Mouse (Mus musculus) skeletal muscle tissue, adult 2 months (tissue): Measurements from ENCODE around the gene Prss1.
"Not testable (repeated sequence)": the region's sequence is repeated elsewhere in the genome, so short reads cannot be mapped to it uniquely, and the experiment has no call there.

Source experiments
- DNase-seq: peaks from one replicate; pipeline ENCODE4 v3.0.0-alpha.2; 2012; ENCODE audit warnings: low read depth, low spot score

The Prss1 gene

GRCm38 (mm10) chr6:41458632-41459031 is at the start of gene Prss1:
Prss1 (plus strand) TSS chr6:41458932.
- DNase-seq, result not testable (repeated sequence)

GRCm38 (mm10) chr6:41442261-41442660 is 16.5 kb upstream of the Prss1 start:
- DNase-seq, result not testable (repeated sequence)

GRCm38 (mm10) chr6:41446045-41446444 is 12.7 kb upstream of the Prss1 start, which contains the start of gene Gm10334:
Gm10334 (minus strand) TSS chr6:41446145.
- DNase-seq, result not testable (repeated sequence)

- no peak for DNase-seq
These were observed 40.6 kb downstream of the Prss1 start for GRCm38 (mm10) chr6:41499374-41499773.

- DNase-seq, result no peak
These were observed 46.2 kb downstream of the Prss1 start for GRCm38 (mm10) chr6:41504915-41505314.

- DNase-seq, result no peak
These were observed 46.6 kb downstream of the Prss1 start for GRCm38 (mm10) chr6:41505323-41505722.
